Mouse (Mus musculus): ENCODE measurements around the gene Npr3.

- TF ChIP-seq POLR2A (IDR thresholded peaks at IDR 0.05; ENCODE audit: control insufficient read depth, extremely low read depth, insufficient read depth, low read length, poor library complexity): no peak
- TF ChIP-seq CTCF (IDR thresholded peaks at IDR 0.05; ENCODE audit: borderline replicate concordance, control insufficient read depth, extremely low read depth, insufficient read depth, low read length, poor library complexity): no peak
Observed at GRCm38 (mm10) chr15:11794632-11795031, 112.5 kb downstream of the Npr3 start.
